Mouse (Mus musculus) heart, adult 2 months (tissue): Measurements from ENCODE around the gene Ccnb1.

Source experiments
- CTCF ChIP-seq: fragments of 200-600 bp; IDR thresholded peaks from 2 replicates; pipeline ENCODE4 v1.8.1; 2022; ENCODE audit warnings: antibody characterized with exemption, mild to moderate bottlenecking, moderate library complexity
- POLR2A ChIP-seq: fragments of 200-500 bp; IDR thresholded peaks from 2 replicates; pipeline ENCODE4 v1.6.1; 2011; ENCODE audit warnings: mild to moderate bottlenecking, low read depth, low read length, control low read depth; ENCODE audit not compliant: insufficient read depth

GRCm38 (mm10) chr13:100748638-100749037 is 37.7 kb downstream of the Ccnb1 start:
- TF ChIP-seq CTCF (no peak), POLR2A (no peak)
